Mouse (Mus musculus): ENCODE measurements around the gene Mfsd11. TPM values are rescaled to one million over a fixed set of nuclear protein-coding genes. Genes with fewer than 3 reads are reported as not detected.
A peak's percentile ranks its signal among the peaks of the same experiment; 100 is the strongest.

Mfsd11 gene
- polyA plus RNA-seq, 1 experiment from 2014 or later: 52.1 TPM

GRCm38 (mm10) chr11:116810528-116810927, 41.7 kb upstream of the Mfsd11 start:
- Histone ChIP-seq H3K27me3 (replicated peaks; ENCODE audit: control insufficient read depth, insufficient read depth, low read length) (no peaks in the 10 kb centered on the region), H3K9me3 (ENCODE audit: control insufficient read depth, low read length) (no peaks in the 10 kb centered on the region), H3K9ac (ENCODE audit: low read depth, low read length) (peak overlapping the region; percentile 73), H3K27ac (ENCODE audit: low read depth, low read length) (peak overlapping the region; percentile 88), H3K4me1 (ENCODE audit: control insufficient read depth, insufficient read depth, low read depth, low read length) (peaks cover 60% of the 10 kb centered on the region), H3K36me3 (ENCODE audit: control insufficient read depth, insufficient read depth, low read length) (no peaks in the 10 kb centered on the region), H3K4me3 (ENCODE audit: low read length) (peak overlapping the region; percentile 30; the same call in 1 of the 2 replicates), H3K4me2 (ENCODE audit: low read length) (peak overlapping the region; percentile 65)
- ATAC-seq: peak; percentile 11; the same call in 1 of the 2 replicates
- WGBS: 25% methylated on average over 11 of the region's 11 CpGs

- WGBS: 5% methylated on average over 32 of the region's 32 CpGs
- ATAC-seq: peak; percentile 95
- H3K4me1 ChIP-seq (ENCODE audit: control insufficient read depth, insufficient read depth, low read depth, low read length): peaks cover 60% of the 10 kb centered on the region
- no peaks in the 10 kb centered on the region for H3K27me3 ChIP-seq (replicated peaks; ENCODE audit: control insufficient read depth, insufficient read depth, low read length)
- H3K9ac ChIP-seq (ENCODE audit: low read depth, low read length): peak overlapping the region; percentile 73
- peak overlapping the region; percentile 88 for H3K27ac ChIP-seq (ENCODE audit: low read depth, low read length)
- H3K36me3 ChIP-seq (ENCODE audit: control insufficient read depth, insufficient read depth, low read length): no peaks in the 10 kb centered on the region
- no peaks in the 10 kb centered on the region for H3K9me3 ChIP-seq (ENCODE audit: control insufficient read depth, low read length)
- peak overlapping the region; percentile 65 for H3K4me2 ChIP-seq (ENCODE audit: low read length)
- H3K4me3 ChIP-seq (ENCODE audit: low read length): peak overlapping the region; percentile 30
These were observed 41.0 kb upstream of the Mfsd11 start for GRCm38 (mm10) chr11:116810983-116811901.

- WGBS: 33% methylated on average over 21 of the region's 21 CpGs
These were observed 39.3 kb upstream of the Mfsd11 start for GRCm38 (mm10) chr11:116812793-116813529.

GRCm38 (mm10) chr11:116813610-116814009, 38.6 kb upstream of the Mfsd11 start:
- Histone ChIP-seq H3K4me3 (ENCODE audit: low read length) (no peak overlapping the region), H3K36me3 (ENCODE audit: control insufficient read depth, insufficient read depth, low read length) (no peaks in the 10 kb centered on the region), H3K27ac (ENCODE audit: low read depth, low read length) (peak overlapping the region; percentile 88), H3K27me3 (replicated peaks; ENCODE audit: control insufficient read depth, insufficient read depth, low read length) (no peaks in the 10 kb centered on the region), H3K4me2 (ENCODE audit: low read length) (no peak overlapping the region), H3K4me1 (ENCODE audit: control insufficient read depth, insufficient read depth, low read depth, low read length) (peaks cover 57% of the 10 kb centered on the region), H3K9ac (ENCODE audit: low read depth, low read length) (0 out of 2 replicates have a peak overlapping the region, but pooled peaks have one; percentile 3), H3K9me3 (ENCODE audit: control insufficient read depth, low read length) (no peaks in the 10 kb centered on the region)
- 59% methylated on average over 13 of the region's 13 CpGs for WGBS
- no peak for ATAC-seq

More at GRCm38 (mm10) chr11:116812793-116813529, 39.3 kb upstream of the Mfsd11 start:
- no peak overlapping the region for H3K4me2 ChIP-seq (ENCODE audit: low read length)
- H3K4me1 ChIP-seq (ENCODE audit: control insufficient read depth, insufficient read depth, low read depth, low read length): peaks cover 60% of the 10 kb centered on the region
- 0 out of 2 replicates have a peak overlapping the region, but pooled peaks have one; percentile 2 for H3K9ac ChIP-seq (ENCODE audit: low read depth, low read length)
- no peaks in the 10 kb centered on the region for H3K36me3 ChIP-seq (ENCODE audit: control insufficient read depth, insufficient read depth, low read length)
- H3K27me3 ChIP-seq (replicated peaks; ENCODE audit: control insufficient read depth, insufficient read depth, low read length): no peaks in the 10 kb centered on the region
- no peak overlapping the region for H3K4me3 ChIP-seq (ENCODE audit: low read length)
- no peaks in the 10 kb centered on the region for H3K9me3 ChIP-seq (ENCODE audit: control insufficient read depth, low read length)
- peak overlapping the region; percentile 88 for H3K27ac ChIP-seq (ENCODE audit: low read depth, low read length)
- no peak for ATAC-seq

- H3K27me3 ChIP-seq (replicated peaks; ENCODE audit: control insufficient read depth, insufficient read depth, low read length): no peaks in the 10 kb centered on the region
- H3K36me3 ChIP-seq (ENCODE audit: control insufficient read depth, insufficient read depth, low read length): no peaks in the 10 kb centered on the region
- H3K4me1 ChIP-seq (ENCODE audit: control insufficient read depth, insufficient read depth, low read depth, low read length): peaks cover 57% of the 10 kb centered on the region
- no peak overlapping the region for H3K4me3 ChIP-seq (ENCODE audit: low read length)
- WGBS: 4% methylated on average over 20 of the region's 20 CpGs
- H3K4me2 ChIP-seq (ENCODE audit: low read length): peak overlapping the region; percentile 22; the same call in 1 of the 2 replicates
- peak overlapping the region; percentile 88 for H3K27ac ChIP-seq (ENCODE audit: low read depth, low read length)
- peak overlapping the region; percentile 36 for H3K9ac ChIP-seq (ENCODE audit: low read depth, low read length)
- 0 out of 2 replicates have a peak, but pooled peaks have one; percentile 10 for ATAC-seq
- no peaks in the 10 kb centered on the region for H3K9me3 ChIP-seq (ENCODE audit: control insufficient read depth, low read length)
These were observed 38.0 kb upstream of the Mfsd11 start for GRCm38 (mm10) chr11:116814076-116814883.

- no peaks in the 10 kb centered on the region for H3K9me3 ChIP-seq (ENCODE audit: control insufficient read depth, low read length)
- H3K36me3 ChIP-seq (ENCODE audit: control insufficient read depth, insufficient read depth, low read length): no peaks in the 10 kb centered on the region
- H3K9ac ChIP-seq (ENCODE audit: low read depth, low read length): peak overlapping the region; percentile 36
- 15% methylated on average over 7 of the region's 7 CpGs for WGBS
- no peaks in the 10 kb centered on the region for H3K27me3 ChIP-seq (replicated peaks; ENCODE audit: control insufficient read depth, insufficient read depth, low read length)
- ATAC-seq: no peak
- no peak overlapping the region for H3K4me3 ChIP-seq (ENCODE audit: low read length)
- peak overlapping the region; percentile 22; the same call in 1 of the 2 replicates for H3K4me2 ChIP-seq (ENCODE audit: low read length)
- peaks cover 53% of the 10 kb centered on the region for H3K4me1 ChIP-seq (ENCODE audit: control insufficient read depth, insufficient read depth, low read depth, low read length)
- H3K27ac ChIP-seq (ENCODE audit: low read depth, low read length): peak overlapping the region; percentile 88
These were observed 37.3 kb upstream of the Mfsd11 start for GRCm38 (mm10) chr11:116814884-116815415.

- H3K9me3 ChIP-seq (ENCODE audit: control insufficient read depth, low read length): no peaks in the 10 kb centered on the region
- WGBS: 90% methylated on average over 5 of the region's 5 CpGs
- no peak overlapping the region for H3K27ac ChIP-seq (ENCODE audit: low read depth, low read length)
- H3K36me3 ChIP-seq (ENCODE audit: control insufficient read depth, insufficient read depth, low read length): no peaks in the 10 kb centered on the region
- H3K4me2 ChIP-seq (ENCODE audit: low read length): no peak overlapping the region
- no peak for ATAC-seq
- H3K4me3 ChIP-seq (ENCODE audit: low read length): no peak overlapping the region
- peaks cover 36% of the 10 kb centered on the region for H3K4me1 ChIP-seq (ENCODE audit: control insufficient read depth, insufficient read depth, low read depth, low read length)
- H3K9ac ChIP-seq (ENCODE audit: low read depth, low read length): no peak overlapping the region
- no peaks in the 10 kb centered on the region for H3K27me3 ChIP-seq (replicated peaks; ENCODE audit: control insufficient read depth, insufficient read depth, low read length)
These were observed 35.5 kb upstream of the Mfsd11 start for GRCm38 (mm10) chr11:116816769-116817168.

- H3K4me2 ChIP-seq (ENCODE audit: low read length): no peak overlapping the region
- no peak overlapping the region for H3K27ac ChIP-seq (ENCODE audit: low read depth, low read length)
- no peak for ATAC-seq
- H3K36me3 ChIP-seq (ENCODE audit: control insufficient read depth, insufficient read depth, low read length): no peaks in the 10 kb centered on the region
- peaks cover 29% of the 10 kb centered on the region for H3K4me1 ChIP-seq (ENCODE audit: control insufficient read depth, insufficient read depth, low read depth, low read length)
- WGBS: 96% methylated on average over 5 of the region's 5 CpGs
- no peak overlapping the region for H3K4me3 ChIP-seq (ENCODE audit: low read length)
- H3K27me3 ChIP-seq (replicated peaks; ENCODE audit: control insufficient read depth, insufficient read depth, low read length): no peaks in the 10 kb centered on the region
- no peak overlapping the region for H3K9ac ChIP-seq (ENCODE audit: low read depth, low read length)
- H3K9me3 ChIP-seq (ENCODE audit: control insufficient read depth, low read length): no peaks in the 10 kb centered on the region
These were observed 34.7 kb upstream of the Mfsd11 start for GRCm38 (mm10) chr11:116817567-116817966.

Measured in hindbrain, embryonic 16.5 days (tissue).